Mouse (Mus musculus) cortical plate, adult 2 months (tissue): ENCODE results near the gene Omt2b. TPM values are rescaled to one million over a fixed set of nuclear protein-coding genes. Genes with fewer than 3 reads are reported as not detected.
"Not testable (repeated sequence)": the region's sequence is repeated elsewhere in the genome, so short reads cannot be mapped to it uniquely, and the experiment has no call there.

Experiments
- H3K27ac ChIP-seq: fragments of 200-500 bp; 2 replicates; pipeline ENCODE4 v1.5.1; 2012; ENCODE audit warnings: low read length, control low read depth, inconsistent platforms; ENCODE audit not compliant: insufficient read depth
- H3K4me1 ChIP-seq: fragments of 200-500 bp; 2 replicates; pipeline ENCODE4 v1.6.1; 2011; ENCODE audit warnings: low read length; ENCODE audit not compliant: control insufficient read depth, insufficient read depth
- H3K4me3 ChIP-seq: fragments of 200-500 bp; 2 replicates; pipeline ENCODE4 v1.5.1; 2011; ENCODE audit warnings: mild to moderate bottlenecking, low read length, control low read depth; ENCODE audit not compliant: insufficient read depth
- CTCF ChIP-seq: fragments of 200-500 bp; IDR thresholded peaks from 2 replicates; pipeline ENCODE4 v1.5.1; 2011; ENCODE audit warnings: mild to moderate bottlenecking, control low read depth, low read length; ENCODE audit not compliant: insufficient read depth; ENCODE audit errors: extremely low read depth
- POLR2A ChIP-seq: fragments of 200-500 bp; IDR thresholded peaks from 2 replicates; pipeline ENCODE4 v1.6.1; 2011; ENCODE audit warnings: mild to moderate bottlenecking, low read length, control low read depth; ENCODE audit not compliant: insufficient read depth; ENCODE audit errors: extremely low read depth
- polyA plus RNA-seq: library from polyadenylated mRNA; depleted of rRNA; stranded (reverse); fragments of >200 nt; gene quantifications from 2 replicates; pipeline ENCODE4 v1.2.3, GENCODE M21; 2012; rRNA removed

Gene Omt2b
- not detected in 2 replicates for polyA plus RNA-seq

- H3K4me3 ChIP-seq, result not testable (repeated sequence)
Observed at GRCm38 (mm10) chr9:78327289-78327688, at the start of gene Omt2b. Gene Omt2b (plus strand): TSS chr9:78327589.

GRCm38 (mm10) chr9:78282002-78282711, 45.2 kb upstream of the Omt2b start:
- H3K27ac ChIP-seq, H3K4me1 ChIP-seq, H3K4me3 ChIP-seq: not testable (repeated sequence)

More at GRCm38 (mm10) chr9:78327289-78327688, at the start of gene Omt2b:
- H3K27ac ChIP-seq, H3K4me1 ChIP-seq: not testable (repeated sequence)

GRCm38 (mm10) chr9:78289063-78289462, 38.3 kb upstream of the Omt2b start:
- H3K27ac ChIP-seq, H3K4me3 ChIP-seq, H3K4me1 ChIP-seq: not testable (repeated sequence)

GRCm38 (mm10) chr9:78289723-78290122, 37.7 kb upstream of the Omt2b start, which contains the start of gene Gm10639:
Gene Gm10639 (plus strand): TSS chr9:78289923.
- not testable (repeated sequence) for H3K27ac ChIP-seq, H3K4me1 ChIP-seq, H3K4me3 ChIP-seq

GRCm38 (mm10) chr9:78292462-78292861, 34.9 kb upstream of the Omt2b start:
- H3K4me3 ChIP-seq, H3K27ac ChIP-seq, H3K4me1 ChIP-seq: not testable (repeated sequence)

- H3K4me3 ChIP-seq, H3K27ac ChIP-seq, H3K4me1 ChIP-seq: not testable (repeated sequence)
Observed at GRCm38 (mm10) chr9:78293683-78294082, 33.7 kb upstream of the Omt2b start.

- not testable (repeated sequence) for H3K27ac ChIP-seq, H3K4me1 ChIP-seq, H3K4me3 ChIP-seq
Observed at GRCm38 (mm10) chr9:78294781-78295180, 32.6 kb upstream of the Omt2b start.

DNA sequence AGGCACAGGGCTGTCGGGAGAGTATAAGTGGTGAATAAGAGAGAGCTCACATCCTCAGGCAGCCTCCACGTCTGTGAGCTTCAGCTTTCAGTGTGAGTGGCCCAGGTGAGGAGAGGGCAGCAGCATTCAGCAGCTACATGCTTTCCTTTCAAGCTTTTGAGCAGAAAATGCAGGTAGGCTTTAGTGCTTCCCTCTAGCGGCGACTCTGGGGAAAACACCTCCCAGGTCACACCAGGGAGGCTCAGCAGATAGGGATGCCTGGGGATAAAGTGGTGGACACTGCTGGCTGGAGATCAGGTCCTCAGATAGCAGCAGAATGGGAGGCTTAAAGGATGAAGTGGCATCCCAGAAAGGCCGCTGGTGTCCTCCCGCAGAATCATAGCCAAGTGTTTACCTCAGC, 31.3 kb upstream of the Omt2b start:
- H3K4me1 ChIP-seq, H3K4me3 ChIP-seq: not testable (repeated sequence)
- TF ChIP-seq CTCF, result peak; percentile 57

DNA sequence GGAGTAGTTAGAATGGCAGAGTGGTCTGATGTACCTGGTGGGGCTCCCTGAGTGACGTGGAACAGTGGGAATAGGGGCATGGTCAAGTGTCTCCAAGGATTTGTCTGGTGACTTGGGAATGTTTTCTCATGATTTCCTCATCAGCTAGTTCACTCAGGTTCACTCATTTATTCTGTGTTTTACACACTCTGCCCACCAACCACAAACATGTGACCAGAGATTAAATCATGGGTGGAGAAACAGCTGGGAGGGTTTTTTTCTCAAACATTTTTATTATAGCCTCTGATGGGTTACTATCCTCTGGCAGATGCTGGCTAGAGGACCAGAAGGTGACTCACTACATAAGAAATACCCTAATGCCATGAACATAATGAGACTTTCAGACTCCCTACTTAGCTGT, 29.2 kb upstream of the Omt2b start:
- no peaks in the 10 kb centered on the region for H3K4me1 ChIP-seq
- no peak overlapping the region for H3K27ac ChIP-seq
- TF ChIP-seq CTCF (no peak), POLR2A (no peak)
- H3K4me3 ChIP-seq, result no peak overlapping the region

More for the DNA sequence above, 31.3 kb upstream of the Omt2b start:
- not testable (repeated sequence) for H3K27ac ChIP-seq

GRCm38 (mm10) chr9:78299143-78299542, 28.2 kb upstream of the Omt2b start:
- H3K4me3 ChIP-seq, H3K27ac ChIP-seq, H3K4me1 ChIP-seq: not testable (repeated sequence)

GRCm38 (mm10) chr9:78308122-78308521, 19.3 kb upstream of the Omt2b start:
- not testable (repeated sequence) for H3K4me3 ChIP-seq, H3K4me1 ChIP-seq, H3K27ac ChIP-seq

- Histone ChIP-seq H3K4me3 (no peak within 1 kb of the TSS), H3K27ac (no peak within 1 kb of the TSS), H3K4me1 (no peaks in the 10 kb centered on the region)
- no peak for TF ChIP-seq POLR2A
- TF ChIP-seq CTCF, result no peak
Observed at GRCm38 (mm10) chr9:78314696-78315095, 12.7 kb upstream of the Omt2b start, which contains the start of gene Omt2a. Gene Omt2a (minus strand): TSS chr9:78314796.
